Mouse (Mus musculus) erythroid progenitor cell, adult 5-6 weeks (primary cell): ENCODE results near the gene Ddx54. TPM values are rescaled to one million over a fixed set of nuclear protein-coding genes. Genes with fewer than 3 reads are reported as not detected.

Experiments used
- ATAC-seq: replicated peaks from 2 replicates; pipeline ENCODE4 v1.8.0; 2016; ENCODE audit warnings: moderate number of reproducible peaks, mild to moderate bottlenecking, moderate TSS enrichment, inconsistent platforms; ENCODE audit not compliant: poor library complexity, low FRiP score, severe bottlenecking
- total RNA-seq, 2 experiments: library from RNA; stranded (forward) in 1 of 2; stranded (reverse) in 1 of 2; fragments of 150-400 nt in 1 of 2; fragments of 186-747, 209-891 nt in 1 of 2; gene quantifications; 2 replicates each; pipeline versions ENCODE4 v1.2.3 to v1.2.4; 2015 to 2017; ENCODE audit warnings: low replicate concordance in 2 of 2

The Ddx54 gene
- total RNA-seq, 2 experiments from 2014 or later = 1.3 to 6.4 TPM

GRCm38 (mm10) chr5:120668761-120669160, 56.2 kb downstream of the Ddx54 start:
- ATAC-seq = no peak

- no peak for ATAC-seq
These were observed 57.6 kb downstream of the Ddx54 start for GRCm38 (mm10) chr5:120670132-120670531.

- no peak for ATAC-seq
These were observed 59.3 kb downstream of the Ddx54 start for GRCm38 (mm10) chr5:120671865-120672264.

- no peak; the same call in 1 of the 2 replicates for ATAC-seq
These were observed 61.1 kb downstream of the Ddx54 start for GRCm38 (mm10) chr5:120673626-120674025.

GRCm38 (mm10) chr5:120674229-120675145, 61.9 kb downstream of the Ddx54 start:
- no peak for ATAC-seq

GRCm38 (mm10) chr5:120677516-120677915, 65.0 kb downstream of the Ddx54 start:
- ATAC-seq = no peak

Other genes with a start within 250 kb of the Ddx54 start
- not detected in 2 replicates for gene Lhx5, start 181.0 kb upstream of the Ddx54 start, total RNA-seq (2015; ENCODE audit: low replicate concordance)
- not detected in 2 replicates for gene Lhx5, start 181.0 kb upstream of the Ddx54 start, total RNA-seq (2017; ENCODE audit: low replicate concordance)
- gene Sdsl, start 139.9 kb upstream of the Ddx54 start, total RNA-seq (2015; ENCODE audit: low replicate concordance) = 4.2 TPM in 1 of 2 replicates, not detected in the other
- gene Sdsl, start 139.9 kb upstream of the Ddx54 start, total RNA-seq (2017; ENCODE audit: low replicate concordance) = 2.7 and 4.8 TPM in 2 replicates
- gene Sds, start 136.2 kb upstream of the Ddx54 start, total RNA-seq (2015; ENCODE audit: low replicate concordance) = not detected in 2 replicates
- gene Sds, start 136.2 kb upstream of the Ddx54 start, total RNA-seq (2017; ENCODE audit: low replicate concordance) = not detected in 2 replicates
- gene Plbd2, start 109.1 kb upstream of the Ddx54 start, total RNA-seq (2015; ENCODE audit: low replicate concordance) = 1.1 and 2.1 TPM in 2 replicates
- gene Plbd2, start 109.1 kb upstream of the Ddx54 start, total RNA-seq (2017; ENCODE audit: low replicate concordance) = 2.0 and 3.9 TPM in 2 replicates
- gene Slc8b1, start 101.6 kb upstream of the Ddx54 start, total RNA-seq (2015; ENCODE audit: low replicate concordance) = 3.4 and 5.0 TPM in 2 replicates
- 3.0 and 6.7 TPM in 2 replicates for gene Slc8b1, start 101.6 kb upstream of the Ddx54 start, total RNA-seq (2017; ENCODE audit: low replicate concordance)
- gene Tpcn1, start 24.1 kb upstream of the Ddx54 start, total RNA-seq (2015; ENCODE audit: low replicate concordance) = 107 and 136 TPM in 2 replicates
- 57.0 and 72.9 TPM in 2 replicates for gene Tpcn1, start 24.1 kb upstream of the Ddx54 start, total RNA-seq (2017; ENCODE audit: low replicate concordance)
- 2.5 TPM in 1 of 2 replicates, not detected in the other for gene Iqcd, start 23.7 kb upstream of the Ddx54 start, total RNA-seq (2015; ENCODE audit: low replicate concordance)
- gene Iqcd, start 23.7 kb upstream of the Ddx54 start, total RNA-seq (2017; ENCODE audit: low replicate concordance) = 3.1 and 3.3 TPM in 2 replicates
- gene Rita1, start 150 bp upstream of the Ddx54 start, total RNA-seq (2015; ENCODE audit: low replicate concordance) = 0.72 TPM in 1 of 2 replicates, not detected in the other
- gene Rita1, start 150 bp upstream of the Ddx54 start, total RNA-seq (2017; ENCODE audit: low replicate concordance) = 3.9 TPM in 1 of 2 replicates, not detected in the other
- gene Cfap73, start 21.5 kb downstream of the Ddx54 start, total RNA-seq (2015; ENCODE audit: low replicate concordance) = not detected in 2 replicates
- not detected in 2 replicates for gene Cfap73, start 21.5 kb downstream of the Ddx54 start, total RNA-seq (2017; ENCODE audit: low replicate concordance)
- 14.3 TPM in 1 of 2 replicates, not detected in the other for gene Rasal1, start 36.1 kb downstream of the Ddx54 start, total RNA-seq (2015; ENCODE audit: low replicate concordance)
- gene Rasal1, start 36.1 kb downstream of the Ddx54 start, total RNA-seq (2017; ENCODE audit: low replicate concordance) = not detected in 2 replicates
- 7.5 TPM in 1 of 2 replicates, not detected in the other for gene Dtx1, start 99.2 kb downstream of the Ddx54 start, total RNA-seq (2015; ENCODE audit: low replicate concordance)
- 0.39 and 0.61 TPM in 2 replicates for gene Dtx1, start 99.2 kb downstream of the Ddx54 start, total RNA-seq (2017; ENCODE audit: low replicate concordance)
- gene Oas2, start 137.1 kb downstream of the Ddx54 start, total RNA-seq (2015; ENCODE audit: low replicate concordance) = 5.0 and 12.3 TPM in 2 replicates
- gene Oas2, start 137.1 kb downstream of the Ddx54 start, total RNA-seq (2017; ENCODE audit: low replicate concordance) = 3.5 TPM in 2 replicates
- 62.9 and 68.5 TPM in 2 replicates for gene Oas3, start 164.9 kb downstream of the Ddx54 start, total RNA-seq (2015; ENCODE audit: low replicate concordance)
- 45.4 and 47.3 TPM in 2 replicates for gene Oas3, start 164.9 kb downstream of the Ddx54 start, total RNA-seq (2017; ENCODE audit: low replicate concordance)
- gene Oas1e, start 182.8 kb downstream of the Ddx54 start, total RNA-seq (2015; ENCODE audit: low replicate concordance) = not detected in 2 replicates
- 3.0 TPM in 1 of 2 replicates, not detected in the other for gene Oas1e, start 182.8 kb downstream of the Ddx54 start, total RNA-seq (2017; ENCODE audit: low replicate concordance)
- gene Oas1c, start 199.8 kb downstream of the Ddx54 start, total RNA-seq (2015; ENCODE audit: low replicate concordance) = 2.2 and 9.6 TPM in 2 replicates
- gene Oas1c, start 199.8 kb downstream of the Ddx54 start, total RNA-seq (2017; ENCODE audit: low replicate concordance) = 6.7 and 11.6 TPM in 2 replicates
- not detected in 2 replicates for gene Oas1f, start 234.6 kb downstream of the Ddx54 start, total RNA-seq (2015; ENCODE audit: low replicate concordance)
- not detected in 2 replicates for gene Oas1f, start 234.6 kb downstream of the Ddx54 start, total RNA-seq (2017; ENCODE audit: low replicate concordance)
- gene Oas1h, start 248.7 kb downstream of the Ddx54 start, total RNA-seq (2015; ENCODE audit: low replicate concordance) = not detected in 2 replicates
- gene Oas1h, start 248.7 kb downstream of the Ddx54 start, total RNA-seq (2017; ENCODE audit: low replicate concordance) = not detected in 2 replicates